Comparison of ENCODE assay signal across 8 mouse cellular contexts in the genomic region with DNA sequence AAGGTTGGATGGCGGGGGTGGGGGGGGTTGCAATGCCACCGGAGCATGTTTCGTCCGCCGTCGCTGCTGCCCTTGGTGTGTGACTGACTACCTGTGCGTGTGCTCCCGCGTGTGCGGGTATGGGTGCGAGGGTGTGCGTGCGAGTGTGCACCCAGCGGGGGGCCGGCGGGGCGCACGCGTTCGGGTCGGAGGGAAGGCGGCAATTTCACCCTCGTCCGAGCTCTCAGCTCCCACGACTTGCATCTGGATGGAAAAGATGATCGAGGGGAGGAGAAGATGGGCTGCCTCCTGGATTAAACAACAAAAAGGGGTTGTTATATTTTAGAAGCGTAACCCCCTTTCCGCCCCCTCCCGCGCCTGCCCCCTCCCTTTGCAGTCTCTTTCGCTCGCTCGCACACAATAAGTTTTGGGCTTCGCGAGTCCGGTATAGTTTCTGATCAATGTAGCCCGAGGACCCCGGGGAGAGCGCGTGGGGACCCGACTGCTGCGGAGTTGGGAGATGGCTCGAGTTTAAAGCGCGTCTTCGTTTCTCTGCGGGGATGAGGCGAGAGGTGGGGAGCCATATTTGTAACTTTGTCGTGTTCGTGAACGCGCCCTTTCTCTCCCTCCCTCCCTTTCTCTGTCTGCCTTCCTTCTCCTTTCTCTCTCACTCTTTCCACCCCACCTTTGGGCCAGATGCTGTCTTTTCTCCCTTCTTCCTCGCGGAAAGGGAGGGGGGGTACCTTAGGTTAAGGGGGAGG. TPM values are rescaled to one million over a fixed set of nuclear protein-coding genes. Genes with fewer than 3 reads are reported as not detected.
DNase-seq lines count a peak whose midpoint lies in the region; ATAC-seq and TF ChIP-seq lines count a peak whose summit lies in the region.
"Had no signal": no experiment of that assay in that cellular context is flagged by ENCODE, and none has a peak within 500 bp of the region (broad histone marks: within the 10 kb centered on the region; RNA-seq: fewer than 3 reads in every experiment).

No protein-coding gene starts in this region.

- TF ChIP-seq CTCF in midbrain, postnatal 0 days (IDR thresholded peaks at IDR 0.05) = no peak

- peak overlapping the region; percentile 100 for H3K9ac ChIP-seq in heart, embryonic 12.5 days
- peak overlapping the region; percentile 89 for H3K9ac ChIP-seq in limb, embryonic 11.5 days (ENCODE audit: low read length)
- H3K9ac ChIP-seq in midbrain, postnatal 0 days (replicated peaks; ENCODE audit: low read length, poor library complexity, severe bottlenecking) = peak overlapping the region; percentile 98

- H3K27me3 ChIP-seq in heart, embryonic 12.5 days (replicated peaks) = no peaks in the 10 kb centered on the region
- H3K27me3 ChIP-seq in limb, embryonic 11.5 days (ENCODE audit: control insufficient read depth, insufficient read depth, low read length) = no peaks in the 10 kb centered on the region
- no peaks in the 10 kb centered on the region for H3K27me3 ChIP-seq in midbrain, postnatal 0 days (ENCODE audit: insufficient read depth, low read length)

- ATAC-seq in heart, embryonic 12.5 days (ENCODE audit: insufficient number of reproducible peaks, low FRiP score) = no peak
- ATAC-seq in limb, embryonic 11.5 days (ENCODE audit: insufficient number of reproducible peaks, low FRiP score, low TSS enrichment, low read depth) = no peak
- no peak for ATAC-seq in midbrain, postnatal 0 days (ENCODE audit: low FRiP score)

- peak; percentile 39 for DNase-seq in right cerebral cortex, adult 18-20 months
- no peak for DNase-seq in right cerebral cortex, postnatal 36 days (ENCODE audit: low spot score in 2 of 2)
- DNase-seq in cerebellum, adult 8-10 months = peak; percentile 51
- peak; percentile 64 for DNase-seq in limb, embryonic 11.5 days (ENCODE audit: low spot score)
- DNase-seq in midbrain, postnatal 0 days (ENCODE audit: low spot score) = peak; percentile 47
- DNase-seq in thymus, adult 18-20 months = peak; percentile 31 to 52

- 0 out of 2 replicates have a peak, but pooled peaks cover 2% of the 10 kb centered on the region for H3K36me3 ChIP-seq in heart, embryonic 12.5 days
- H3K36me3 ChIP-seq in limb, embryonic 11.5 days (ENCODE audit: control insufficient read depth, insufficient read depth, low read length) = no peaks in the 10 kb centered on the region
- H3K36me3 ChIP-seq in midbrain, postnatal 0 days (ENCODE audit: insufficient read depth, low read length) = no peaks in the 10 kb centered on the region

- H3K4me1 ChIP-seq in heart, embryonic 12.5 days (replicated peaks) = peaks cover 27% of the 10 kb centered on the region
- peaks cover 14% of the 10 kb centered on the region; the same call in 1 of the 2 replicates for H3K4me1 ChIP-seq in limb, embryonic 11.5 days (ENCODE audit: control insufficient read depth, insufficient read depth, low read length)
- H3K4me1 ChIP-seq in midbrain, postnatal 0 days (ENCODE audit: insufficient read depth, low read length) = peaks cover 4% of the 10 kb centered on the region; the same call in 1 of the 2 replicates

- peak overlapping the region; percentile 99 for H3K4me3 ChIP-seq in heart, embryonic 12.5 days
- peak overlapping the region; percentile 92 for H3K4me3 ChIP-seq in limb, embryonic 11.5 days (ENCODE audit: low read depth, low read length)
- H3K4me3 ChIP-seq in midbrain, postnatal 0 days (ENCODE audit: low read depth, low read length) = peak overlapping the region; percentile 87

- peak overlapping the region; percentile 99 for H3K27ac ChIP-seq in heart, embryonic 12.5 days (ENCODE audit: poor library complexity, severe bottlenecking)
- H3K27ac ChIP-seq in limb, embryonic 11.5 days (replicated peaks; ENCODE audit: low read depth, low read length) = peak overlapping the region; percentile 99
- H3K27ac ChIP-seq in midbrain, postnatal 0 days (ENCODE audit: low read depth, low read length) = peak overlapping the region; percentile 100

- under 1% methylated on average over 53 of the region's 54 CpGs for WGBS in heart, embryonic 12.5 days
- WGBS in limb, embryonic 11.5 days = under 1% methylated on average over 53 of the region's 54 CpGs
- under 1% methylated on average over 48 of the region's 54 CpGs for WGBS in midbrain, postnatal 0 days

- H3K4me2 ChIP-seq in heart, embryonic 12.5 days = peak overlapping the region; percentile 81
- H3K4me2 ChIP-seq in limb, embryonic 11.5 days (ENCODE audit: low read depth, severe bottlenecking) = peak overlapping the region; percentile 62
- peak overlapping the region; percentile 92 for H3K4me2 ChIP-seq in midbrain, postnatal 0 days (ENCODE audit: low read depth, low read length, poor library complexity, severe bottlenecking)

- no peaks in the 10 kb centered on the region for H3K9me3 ChIP-seq in heart, embryonic 12.5 days (replicated peaks)
- H3K9me3 ChIP-seq in limb, embryonic 11.5 days (ENCODE audit: control insufficient read depth, low read length) = no peaks in the 10 kb centered on the region
- no peaks in the 10 kb centered on the region for H3K9me3 ChIP-seq in midbrain, postnatal 0 days (ENCODE audit: low read length)

RNA-seq across cellular contexts. Expression of a gene that starts 0.8 kb away (rescaled TPM):
- polyA plus RNA-seq in heart, embryonic 12.5 days (2016; fragmentation: Nextera tagmentation; extraction: Ambion mirVana) = 156 and 158 TPM in 2 replicates
- polyA plus RNA-seq in limb, embryonic 11.5 days (2014; fragmentation: Nextera tagmentation; extraction: Ambion mirVana) = 209 and 223 TPM in 2 replicates
- 88.8 and 114 TPM in 2 replicates for total RNA-seq in midbrain, postnatal 0 days (2014; rRNA removed)
- 60.5 and 76.2 TPM in 2 replicates for polyA plus RNA-seq in midbrain, postnatal 0 days (2015; fragmentation: Nextera tagmentation; extraction: Ambion mirVana)

RNA-seq across cellular contexts. Expression of a gene that starts 59.9 kb away (rescaled TPM):
- polyA plus RNA-seq in heart, embryonic 12.5 days (2016; fragmentation: Nextera tagmentation; extraction: Ambion mirVana) = not detected in 2 replicates
- polyA plus RNA-seq in limb, embryonic 11.5 days (2014; fragmentation: Nextera tagmentation; extraction: Ambion mirVana) = not detected in 2 replicates
- not detected in 2 replicates for total RNA-seq in midbrain, postnatal 0 days (2014; rRNA removed)
- not detected in 2 replicates for polyA plus RNA-seq in midbrain, postnatal 0 days (2015; fragmentation: Nextera tagmentation; extraction: Ambion mirVana)
- total RNA-seq: left cerebral cortex, postnatal 10 days had no signal

Comparison
In these comparisons a context has a peak if more than half of its experiments do, and no peak if none do; other contexts are left out.
1. DNase-seq: peak in right cerebral cortex, adult 18-20 months (single experiment), cerebellum, adult 8-10 months (single experiment), limb, embryonic 11.5 days (single experiment), midbrain, postnatal 0 days (single experiment) and thymus, adult 18-20 months (2 of 2); none in right cerebral cortex, postnatal 36 days (0 of 2).
2. Peak in every context shown above with its lines, with median percentiles within 50 percentile points of each other: H3K27ac ChIP-seq, H3K4me2 ChIP-seq, H3K4me3 ChIP-seq and H3K9ac ChIP-seq.